Mouse (Mus musculus) liver, postnatal 0 days (tissue): ENCODE measurements around the gene Ubl7. TPM values are rescaled to one million over a fixed set of nuclear protein-coding genes. Genes with fewer than 3 reads are reported as not detected.

Experiments used
- ATAC-seq: fragments of 200-750 bp; cut with Nextera tagmentation; 2 replicates; pipeline ENCODE4 v1.8.0; 2017; ENCODE audit warnings: mild to moderate bottlenecking, moderate library complexity
- DNase-seq: peaks from one replicate; pipeline ENCODE4 v3.0.0-alpha.2; 2016
- H3K27ac ChIP-seq: fragments of 300-500 bp; sonication (generic); 2 replicates; pipeline ENCODE4 v1.5.1; 2014; ENCODE audit warnings: antibody characterized with exemption, moderate library complexity, mild to moderate bottlenecking, low read depth
- H3K27me3 ChIP-seq: fragments of 300-500 bp; sonication (generic); 2 replicates; pipeline ENCODE4 v1.6.1; 2014; ENCODE audit warnings: low read length, control low read depth, mixed read lengths; ENCODE audit not compliant: insufficient read depth
- H3K36me3 ChIP-seq: fragments of 300-500 bp; sonication (generic); replicated peaks from 2 replicates; pipeline ENCODE4 v1.6.1; 2014; ENCODE audit warnings: mild to moderate bottlenecking, control low read depth, low read length, moderate library complexity, mixed read lengths; ENCODE audit not compliant: insufficient read depth
- H3K4me1 ChIP-seq: fragments of 300-500 bp; sonication (generic); 2 replicates; pipeline ENCODE4 v1.6.1; 2014; ENCODE audit warnings: antibody characterized with exemption, mild to moderate bottlenecking, control low read depth; ENCODE audit not compliant: insufficient read depth
- H3K4me2 ChIP-seq: fragments of 300-500 bp; sonication (generic); 2 replicates; pipeline ENCODE4 v1.6.1; 2014; ENCODE audit warnings: low read depth, mild to moderate bottlenecking, low read length, moderate library complexity, mixed read lengths
- H3K4me3 ChIP-seq: fragments of 300-500 bp; sonication (generic); 2 replicates; pipeline ENCODE4 v1.5.1; 2014; ENCODE audit warnings: low read depth, low read length
- H3K9ac ChIP-seq: fragments of 300-500 bp; sonication (generic); replicated peaks from 2 replicates; pipeline ENCODE4 v1.6.1; 2014; ENCODE audit warnings: mild to moderate bottlenecking, moderate library complexity
- H3K9me3 ChIP-seq: fragments of 300-500 bp; sonication (generic); 2 replicates; pipeline ENCODE4 v1.6.1; 2016; ENCODE audit warnings: mild to moderate bottlenecking, control low read depth, low read length, mixed read lengths
- CTCF ChIP-seq: sonication (generic); IDR thresholded peaks from 2 replicates; pipeline ENCODE4 v1.5.1; 2016; ENCODE audit warnings: antibody characterized with exemption, low read depth
- EP300 ChIP-seq: IDR thresholded peaks from 2 replicates; pipeline ENCODE4 v1.6.1; 2016; ENCODE audit warnings: antibody characterized with exemption, low read depth, mild to moderate bottlenecking
- WGBS: fragments of 180-500 bp; shearing (Covaris S2); extraction: QIAGEN DNeasy Blood & Tissue Kit; methylation state at CpG from one replicate; pipeline ENCODE4 v1.1.7; 2014; ENCODE audit not compliant: insufficient replicate concordance; 5-methylcytosine and 5-hydroxymethylcytosine counted together
- polyA plus RNA-seq: library from polyadenylated mRNA; unstranded; fragments of >200 nt; fragmentation: Nextera tagmentation; extraction: Ambion mirVana; gene quantifications from 2 replicates; pipeline ENCODE4 v1.2.1, GENCODE M21; 2015

The Ubl7 gene
- polyA plus RNA-seq, 1 experiment from 2014 or later: 51.2 TPM

DNA sequence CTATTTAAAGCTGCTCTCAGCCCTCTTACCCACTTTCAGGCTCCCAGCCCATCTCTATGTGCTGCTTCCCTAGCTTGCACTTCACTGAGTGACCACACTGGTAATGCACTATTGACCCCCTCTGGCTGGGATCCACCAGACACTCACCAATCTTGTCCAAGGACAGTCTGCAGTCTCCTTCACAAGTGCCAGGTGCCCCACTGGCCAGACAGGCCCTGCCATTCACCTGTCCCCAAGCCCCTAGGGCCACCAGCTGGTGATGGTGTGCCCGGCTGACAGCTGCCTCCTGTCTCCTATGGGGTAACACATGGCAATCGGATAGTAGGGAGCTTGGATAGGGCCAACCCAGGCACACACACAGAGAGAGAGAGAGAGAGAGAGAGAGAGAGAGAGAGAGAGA lies 31.3 kb downstream of the Ubl7 start:
- Histone ChIP-seq H3K9me3 (no peaks in the 10 kb centered on the region), H3K4me1 (peaks cover 7% of the 10 kb centered on the region), H3K27me3 (peaks cover 73% of the 10 kb centered on the region), H3K4me2 (no peak overlapping the region), H3K27ac (no peak overlapping the region), H3K4me3 (no peak overlapping the region), H3K36me3 (no peaks in the 10 kb centered on the region), H3K9ac (no peak overlapping the region)
- WGBS: 71% methylated on average over 2 of the region's 2 CpGs
- no peak for DNase-seq
- TF ChIP-seq EP300 (no peak), CTCF (no peak)
- no peak for ATAC-seq

DNA sequence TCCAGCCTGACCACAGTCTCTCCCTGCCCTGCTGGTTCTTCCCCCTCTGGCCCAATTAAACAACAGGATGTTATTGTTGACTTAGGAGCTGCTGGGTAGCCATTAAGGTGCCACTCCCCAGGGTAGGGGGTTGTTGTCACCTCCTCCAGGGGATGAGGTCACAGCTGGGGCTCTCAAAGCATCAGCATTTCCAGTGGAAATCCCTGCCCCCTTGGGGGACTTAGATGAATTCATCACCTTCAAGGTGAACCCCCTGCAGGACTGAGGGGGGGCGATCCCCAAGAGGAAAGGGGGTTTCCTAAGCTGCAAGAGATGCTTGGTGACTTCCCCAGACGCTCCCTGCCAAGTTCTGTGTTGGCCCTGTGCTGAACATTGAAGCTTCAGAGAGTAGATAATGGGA lies 32.3 kb downstream of the Ubl7 start:
- 21% methylated on average over 2 of the region's 2 CpGs for WGBS
- H3K9me3 ChIP-seq: no peaks in the 10 kb centered on the region
- peaks cover 7% of the 10 kb centered on the region for H3K4me1 ChIP-seq
- H3K4me2 ChIP-seq: no peak overlapping the region
- no peak overlapping the region for H3K4me3 ChIP-seq
- no peaks in the 10 kb centered on the region for H3K36me3 ChIP-seq
- no peak for TF ChIP-seq EP300
- TF ChIP-seq CTCF: no peak
- H3K27ac ChIP-seq: no peak overlapping the region
- DNase-seq: no peak
- peaks cover 70% of the 10 kb centered on the region for H3K27me3 ChIP-seq
- ATAC-seq: no peak
- H3K9ac ChIP-seq: no peak overlapping the region

DNA sequence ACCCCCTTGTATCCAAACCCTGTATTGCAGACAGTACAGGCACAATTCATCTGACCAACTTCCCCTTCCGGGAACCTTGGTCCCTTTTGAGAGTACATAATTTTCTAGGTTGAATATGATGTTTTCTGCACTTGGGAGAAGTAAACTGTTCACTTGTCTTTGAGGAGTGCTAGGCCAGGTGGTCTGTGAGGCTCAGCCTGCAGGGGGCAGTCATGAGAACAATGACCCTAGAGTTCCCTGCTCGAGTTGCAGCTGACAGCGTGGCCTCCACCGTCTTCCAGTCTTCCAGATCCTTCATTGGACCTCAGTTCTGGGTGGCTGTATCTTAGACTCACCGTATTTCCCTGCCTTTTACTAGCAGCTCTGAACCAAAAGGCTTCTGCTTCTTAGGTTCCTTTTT lies 33.8 kb downstream of the Ubl7 start:
- TF ChIP-seq EP300: no peak
- peak; percentile 65 for TF ChIP-seq CTCF
- Histone ChIP-seq H3K4me2 (no peak overlapping the region), H3K4me1 (peaks cover 7% of the 10 kb centered on the region), H3K9me3 (no peaks in the 10 kb centered on the region), H3K4me3 (no peak overlapping the region), H3K9ac (no peak overlapping the region), H3K36me3 (no peaks in the 10 kb centered on the region), H3K27ac (no peak overlapping the region), H3K27me3 (peaks cover 56% of the 10 kb centered on the region)
- ATAC-seq (no peak), DNase-seq (peak; percentile 75)
- 15% methylated on average over 5 of the region's 5 CpGs for WGBS

DNA sequence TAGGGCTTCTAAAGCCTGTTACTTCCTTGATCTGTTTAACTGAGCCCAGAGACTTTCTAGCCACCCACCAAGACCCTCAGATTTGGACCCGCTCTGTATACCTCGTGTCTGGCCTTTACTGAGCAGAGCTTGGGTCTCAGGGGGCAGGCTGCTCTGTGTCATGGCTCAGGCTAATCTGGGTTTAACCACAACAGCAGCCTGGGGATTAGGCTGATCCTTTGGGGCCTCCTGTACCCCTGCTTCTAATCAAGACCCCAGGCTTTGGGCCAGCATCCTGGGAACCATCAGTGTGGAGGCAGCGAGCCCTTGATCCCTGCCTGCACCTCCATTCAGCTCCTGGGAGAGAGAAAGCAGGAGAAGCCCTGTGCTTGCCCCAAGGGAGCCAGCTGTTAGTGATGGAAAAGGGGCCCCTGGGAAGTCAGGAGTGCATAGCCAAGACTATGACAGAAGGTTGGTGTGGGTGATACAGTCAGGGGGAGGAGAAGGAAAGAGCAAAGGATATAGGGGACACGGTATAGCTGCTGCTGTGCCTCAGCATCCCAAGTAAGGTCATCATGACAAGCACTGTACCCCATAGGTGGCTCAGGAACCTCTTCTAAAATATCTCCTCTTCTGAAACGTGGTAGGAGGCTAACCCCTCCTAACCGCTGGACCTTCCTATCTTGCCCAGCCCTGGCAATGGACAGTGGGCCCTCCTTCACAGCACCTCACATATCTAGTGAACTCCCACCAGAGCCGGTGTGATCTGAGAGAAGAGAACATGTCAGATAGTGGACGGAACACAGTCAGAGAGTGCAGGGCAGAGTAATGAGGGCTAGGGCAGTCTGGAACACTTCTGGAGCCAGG lies 35.2 kb downstream of the Ubl7 start:
- H3K27me3 ChIP-seq: peaks cover 48% of the 10 kb centered on the region

DNA sequence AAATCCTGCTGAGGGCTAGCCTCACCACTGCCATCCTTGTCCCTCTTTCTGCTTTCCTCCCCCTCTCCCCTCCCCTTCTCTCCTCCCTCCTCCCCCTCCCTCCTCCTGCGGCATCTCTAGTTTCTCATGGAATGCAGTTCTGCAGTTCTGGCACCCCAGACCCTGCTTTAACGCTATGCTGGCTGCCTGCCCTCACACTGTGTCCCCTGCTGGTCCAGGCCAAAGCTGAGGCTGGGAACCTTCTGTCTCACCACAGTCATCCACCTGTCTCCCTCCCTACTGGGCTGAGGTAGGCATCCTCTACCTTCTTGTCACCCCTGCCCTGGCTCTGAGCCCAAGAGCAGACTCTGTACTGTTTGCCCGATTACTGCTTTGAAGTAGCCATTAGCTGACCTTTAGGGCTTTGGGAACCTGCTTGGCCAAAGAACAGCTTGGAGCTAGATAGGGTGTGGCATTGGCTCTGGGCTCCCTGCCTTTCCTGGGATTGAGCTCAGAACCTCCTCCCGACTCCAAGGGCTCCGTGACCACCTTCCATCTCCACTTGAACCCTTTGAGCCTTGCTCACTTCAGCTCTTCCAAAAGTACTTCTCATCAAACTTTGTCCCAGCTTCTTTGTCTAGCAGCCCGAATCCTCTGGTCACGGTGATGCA lies 36.7 kb downstream of the Ubl7 start:
- Histone ChIP-seq H3K9me3 (no peaks in the 10 kb centered on the region), H3K27ac (no peak overlapping the region), H3K4me3 (no peak overlapping the region), H3K9ac (no peak overlapping the region), H3K36me3 (no peaks in the 10 kb centered on the region), H3K4me2 (no peak overlapping the region), H3K4me1 (no peaks in the 10 kb centered on the region), H3K27me3 (peaks cover 33% of the 10 kb centered on the region)
- DNase-seq: no peak
- WGBS: 63% methylated on average over 7 of the region's 7 CpGs
- no peak for TF ChIP-seq CTCF
- no peak for TF ChIP-seq EP300
- no peak for ATAC-seq

More for the DNA sequence above, 35.2 kb downstream of the Ubl7 start:
- DNase-seq (no peak), ATAC-seq (no peak)
- Histone ChIP-seq H3K9me3 (no peaks in the 10 kb centered on the region), H3K4me2 (no peak overlapping the region), H3K9ac (no peak overlapping the region), H3K4me3 (no peak overlapping the region), H3K36me3 (no peaks in the 10 kb centered on the region), H3K4me1 (no peaks in the 10 kb centered on the region), H3K27ac (no peak overlapping the region)
- WGBS: 70% methylated on average over 8 of the region's 8 CpGs
- no peak for TF ChIP-seq EP300
- no peak for TF ChIP-seq CTCF

DNA sequence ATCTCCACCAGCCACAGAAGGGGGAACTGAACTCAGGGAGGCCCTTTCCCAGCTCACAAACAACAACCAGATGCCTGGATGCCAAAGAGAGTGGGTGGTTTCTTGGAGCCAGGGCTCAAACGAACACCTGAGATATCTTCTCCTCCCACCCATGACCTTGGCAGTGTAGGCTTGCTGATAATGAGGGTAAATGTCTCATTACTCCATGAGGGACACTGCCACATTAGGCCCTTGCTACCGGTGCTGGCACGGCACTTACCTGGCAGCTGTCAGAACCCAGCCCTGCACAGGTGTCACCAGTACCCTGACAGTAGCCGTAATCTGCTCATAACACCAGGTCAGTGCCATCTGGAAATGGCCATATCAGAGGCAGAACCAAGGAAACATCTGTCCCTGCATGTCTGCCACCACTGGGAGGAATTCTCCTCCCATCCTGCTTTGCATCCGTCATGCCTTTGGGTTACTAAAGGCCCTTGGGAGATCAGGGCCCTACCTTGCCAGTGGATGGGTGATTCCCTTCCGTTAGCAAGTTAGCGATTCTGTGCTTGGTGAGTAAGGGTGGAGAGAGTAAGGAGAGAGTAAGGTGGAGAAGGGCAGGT lies 37.7 kb downstream of the Ubl7 start:
- no peaks in the 10 kb centered on the region for H3K9me3 ChIP-seq
- no peak overlapping the region for H3K9ac ChIP-seq
- no peak overlapping the region for H3K27ac ChIP-seq
- 73% methylated on average over 7 of the region's 7 CpGs for WGBS
- DNase-seq (no peak), ATAC-seq (no peak)
- peaks cover 25% of the 10 kb centered on the region; the same call in 1 of the 2 replicates for H3K27me3 ChIP-seq
- H3K4me1 ChIP-seq: no peaks in the 10 kb centered on the region
- H3K36me3 ChIP-seq: no peaks in the 10 kb centered on the region
- no peak overlapping the region for H3K4me2 ChIP-seq
- H3K4me3 ChIP-seq: no peak overlapping the region
- no peak for TF ChIP-seq CTCF
- no peak for TF ChIP-seq EP300
